Mouse (Mus musculus): ENCODE results near the gene Nsl1. TPM values are rescaled to one million over a fixed set of nuclear protein-coding genes. Genes with fewer than 3 reads are reported as not detected.

Nsl1 gene
- polyA plus RNA-seq, 1 experiment: 4.4 TPM

DNA sequence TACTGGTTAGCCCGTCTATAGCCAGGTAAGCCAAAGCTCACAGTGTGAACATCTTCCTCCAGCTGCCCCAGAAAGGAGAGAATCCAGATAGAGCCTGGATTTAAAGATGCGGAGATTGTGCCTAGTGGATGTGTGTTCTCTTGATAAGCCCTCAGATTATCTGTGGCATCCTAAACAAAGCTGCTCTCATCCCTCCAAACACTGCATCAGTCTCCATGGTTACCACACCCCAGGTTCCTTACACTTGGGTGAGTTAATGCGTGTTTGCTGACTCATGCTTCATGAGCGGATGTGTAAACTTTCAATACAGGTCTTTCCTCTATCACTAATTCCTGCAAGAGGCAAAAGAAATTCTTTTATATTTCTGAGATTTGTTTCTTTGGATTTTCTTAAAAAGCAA, 27.2 kb upstream of the Nsl1 start:
- H3K27me3 ChIP-seq (ENCODE audit: control insufficient read depth, insufficient read depth, insufficient read length): no peaks in the 10 kb centered on the region
- no peaks in the 10 kb centered on the region for H3K79me2 ChIP-seq (ENCODE audit: control insufficient read depth, insufficient read depth)
- no peak overlapping the region for H3K4me2 ChIP-seq (ENCODE audit: low read depth)
- no peak overlapping the region for H3K4me3 ChIP-seq
- TF ChIP-seq REST (IDR thresholded peaks at IDR 0.05; ENCODE audit: insufficient read depth, insufficient read length): no peak
- TF ChIP-seq MYOG (IDR thresholded peaks at IDR 0.05; ENCODE audit: control insufficient read depth in 1 of 3, insufficient read depth in 1 of 3, insufficient read length in 2 of 3, low read depth in 2 of 3): no peak
- no peak for TF ChIP-seq CEBPB (IDR thresholded peaks at IDR 0.05; ENCODE audit: insufficient read depth, poor library complexity, severe bottlenecking)
- TF ChIP-seq POLR2A (IDR thresholded peaks at IDR 0.05; ENCODE audit: insufficient read length, low read depth): no peak
- TF ChIP-seq SRF (IDR thresholded peaks at IDR 0.05; ENCODE audit: control insufficient read depth, insufficient read length, low read depth): no peak
- TF ChIP-seq USF1 (IDR thresholded peaks at IDR 0.05; ENCODE audit: low read depth): no peak
- TF ChIP-seq TCF12 (IDR thresholded peaks at IDR 0.05; ENCODE audit: insufficient read depth, poor library complexity, severe bottlenecking): no peak
- no peak for TF ChIP-seq MAX (IDR thresholded peaks at IDR 0.05; ENCODE audit: low read depth)
- TF ChIP-seq E2F4 (IDR thresholded peaks at IDR 0.05; ENCODE audit: insufficient read depth): no peak
- TF ChIP-seq TCF3 (IDR thresholded peaks at IDR 0.05; ENCODE audit: insufficient read length, low read depth): no peak
- no peak for TF ChIP-seq MYOD1 (IDR thresholded peaks at IDR 0.05; ENCODE audit: control insufficient read depth in 1 of 3, insufficient read length in 2 of 3, low read depth in 2 of 3)
- no peak for TF ChIP-seq POLR2AphosphoS2 (IDR thresholded peaks at IDR 0.05; ENCODE audit: insufficient read length, low read depth)
- H3K36me3 ChIP-seq (ENCODE audit: control insufficient read depth, insufficient read depth): no peaks in the 10 kb centered on the region
- no peak overlapping the region for H3ac ChIP-seq (ENCODE audit: control insufficient read depth, insufficient read length)

DNA sequence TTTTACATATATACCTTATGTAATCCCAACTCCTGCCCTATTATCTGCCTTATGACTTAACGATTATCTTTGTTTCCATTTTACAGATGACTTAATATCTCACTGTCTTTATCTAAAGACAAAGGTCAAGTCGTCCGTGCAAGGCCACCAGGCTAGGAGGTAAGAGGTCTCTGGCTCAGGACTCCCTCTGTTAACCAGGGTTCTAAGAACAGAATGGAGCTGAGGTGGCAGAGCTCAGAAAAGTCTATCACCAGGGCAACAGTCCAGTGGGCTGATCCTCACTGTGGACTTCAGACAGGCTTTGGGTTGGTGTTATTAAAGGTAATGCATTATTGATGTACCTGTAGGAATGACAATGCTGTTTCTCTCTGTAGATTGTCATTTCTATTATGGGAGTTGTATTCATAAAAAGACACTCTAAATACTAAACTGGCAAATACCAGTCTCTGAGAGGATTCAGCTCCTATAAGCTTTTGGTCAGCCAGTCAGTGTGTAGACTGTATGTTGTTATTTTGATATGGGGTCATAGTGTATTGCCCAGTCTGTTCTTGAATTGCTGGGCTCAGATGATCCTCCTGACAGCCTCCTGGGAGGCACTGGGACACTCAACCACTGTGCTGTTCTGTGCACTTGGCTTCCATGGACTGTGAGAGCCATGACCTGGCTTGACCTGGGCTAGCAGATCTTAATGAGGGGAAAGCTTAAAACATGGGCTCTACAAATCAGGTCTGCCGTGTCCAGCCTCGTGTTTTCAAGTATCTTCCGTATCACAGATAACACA, 26.1 kb upstream of the Nsl1 start, which contains the start of gene Spata45:
Gene Spata45, plus strand, starts transcription at position 86 of the 781 bp plus-strand sequence.
- Histone ChIP-seq H3ac (ENCODE audit: control insufficient read depth, insufficient read length) (no peak within 1 kb of the TSS), H3K79me2 (ENCODE audit: control insufficient read depth, insufficient read depth) (no peaks in the 10 kb centered on the region), H3K4me2 (ENCODE audit: low read depth) (no peak within 1 kb of the TSS), H3K36me3 (ENCODE audit: control insufficient read depth, insufficient read depth) (no peaks in the 10 kb centered on the region), H3K4me3 (no peak within 1 kb of the TSS), H3K27me3 (ENCODE audit: control insufficient read depth, insufficient read depth, insufficient read length) (no peaks in the 10 kb centered on the region)
- TF ChIP-seq MYOD1 (IDR thresholded peaks at IDR 0.05; ENCODE audit: control insufficient read depth in 1 of 3, insufficient read length in 2 of 3, low read depth in 2 of 3) (no peak), USF1 (IDR thresholded peaks at IDR 0.05; ENCODE audit: low read depth) (no peak), MYOG (IDR thresholded peaks at IDR 0.05; ENCODE audit: control insufficient read depth in 1 of 3, insufficient read depth in 1 of 3, insufficient read length in 2 of 3, low read depth in 2 of 3) (no peak), CEBPB (IDR thresholded peaks at IDR 0.05; ENCODE audit: insufficient read depth, poor library complexity, severe bottlenecking) (no peak), REST (IDR thresholded peaks at IDR 0.05; ENCODE audit: insufficient read depth, insufficient read length) (no peak), TCF3 (IDR thresholded peaks at IDR 0.05; ENCODE audit: insufficient read length, low read depth) (no peak), TCF12 (IDR thresholded peaks at IDR 0.05; ENCODE audit: insufficient read depth, poor library complexity, severe bottlenecking) (no peak), POLR2AphosphoS2 (IDR thresholded peaks at IDR 0.05; ENCODE audit: insufficient read length, low read depth) (no peak)

- no peaks in the 10 kb centered on the region for H3K36me3 ChIP-seq (ENCODE audit: control insufficient read depth, insufficient read depth)
- no peaks in the 10 kb centered on the region for H3K79me2 ChIP-seq (ENCODE audit: control insufficient read depth, insufficient read depth)
- TF ChIP-seq TCF3 (IDR thresholded peaks at IDR 0.05; ENCODE audit: insufficient read length, low read depth): no peak
- no peak for TF ChIP-seq MAX (IDR thresholded peaks at IDR 0.05; ENCODE audit: low read depth)
- no peak for TF ChIP-seq MYOG (IDR thresholded peaks at IDR 0.05; ENCODE audit: control insufficient read depth in 1 of 3, insufficient read depth in 1 of 3, insufficient read length in 2 of 3, low read depth in 2 of 3)
- TF ChIP-seq E2F4 (IDR thresholded peaks at IDR 0.05; ENCODE audit: insufficient read depth): no peak
- no peak for TF ChIP-seq SRF (IDR thresholded peaks at IDR 0.05; ENCODE audit: control insufficient read depth, insufficient read length, low read depth)
- no peak for TF ChIP-seq MYOD1 (IDR thresholded peaks at IDR 0.05; ENCODE audit: control insufficient read depth in 1 of 3, insufficient read length in 2 of 3, low read depth in 2 of 3)
- TF ChIP-seq CEBPB (IDR thresholded peaks at IDR 0.05; ENCODE audit: insufficient read depth, poor library complexity, severe bottlenecking): no peak
- TF ChIP-seq POLR2AphosphoS2 (IDR thresholded peaks at IDR 0.05; ENCODE audit: insufficient read length, low read depth): no peak
- TF ChIP-seq REST (IDR thresholded peaks at IDR 0.05; ENCODE audit: insufficient read depth, insufficient read length): no peak
- TF ChIP-seq TCF12 (IDR thresholded peaks at IDR 0.05; ENCODE audit: insufficient read depth, poor library complexity, severe bottlenecking): no peak
- no peak for TF ChIP-seq POLR2A (IDR thresholded peaks at IDR 0.05; ENCODE audit: insufficient read length, low read depth)
- TF ChIP-seq USF1 (IDR thresholded peaks at IDR 0.05; ENCODE audit: low read depth): no peak
- H3ac ChIP-seq (ENCODE audit: control insufficient read depth, insufficient read length): no peak overlapping the region
- no peak overlapping the region for H3K4me2 ChIP-seq (ENCODE audit: low read depth)
- H3K27me3 ChIP-seq (ENCODE audit: control insufficient read depth, insufficient read depth, insufficient read length): no peaks in the 10 kb centered on the region
- no peak overlapping the region for H3K4me3 ChIP-seq
Observed at GRCm38 (mm10) chr1:191037999-191038398, 24.8 kb upstream of the Nsl1 start.

- Histone ChIP-seq H3K4me2 (ENCODE audit: low read depth) (no peak overlapping the region), H3K36me3 (ENCODE audit: control insufficient read depth, insufficient read depth) (no peaks in the 10 kb centered on the region), H3K27me3 (ENCODE audit: control insufficient read depth, insufficient read depth, insufficient read length) (no peaks in the 10 kb centered on the region), H3K4me3 (no peak overlapping the region), H3ac (ENCODE audit: control insufficient read depth, insufficient read length) (no peak overlapping the region), H3K79me2 (ENCODE audit: control insufficient read depth, insufficient read depth) (no peaks in the 10 kb centered on the region)
- TF ChIP-seq USF1 (IDR thresholded peaks at IDR 0.05; ENCODE audit: low read depth) (no peak), CEBPB (IDR thresholded peaks at IDR 0.05; ENCODE audit: insufficient read depth, poor library complexity, severe bottlenecking) (no peak), POLR2AphosphoS2 (IDR thresholded peaks at IDR 0.05; ENCODE audit: insufficient read length, low read depth) (no peak), REST (IDR thresholded peaks at IDR 0.05; ENCODE audit: insufficient read depth, insufficient read length) (no peak), TCF3 (IDR thresholded peaks at IDR 0.05; ENCODE audit: insufficient read length, low read depth) (no peak), TCF12 (IDR thresholded peaks at IDR 0.05; ENCODE audit: insufficient read depth, poor library complexity, severe bottlenecking) (no peak), SRF (IDR thresholded peaks at IDR 0.05; ENCODE audit: control insufficient read depth, insufficient read length, low read depth) (no peak), POLR2A (IDR thresholded peaks at IDR 0.05; ENCODE audit: insufficient read length, low read depth) (no peak)
Observed at GRCm38 (mm10) chr1:191041352-191041751, 21.5 kb upstream of the Nsl1 start.

Measured in myocyte (in vitro differentiated cells).